Mouse (Mus musculus) heart, adult 18-20 months (tissue): ENCODE data around the gene A630073D07Rik. TPM values are rescaled to one million over a fixed set of nuclear protein-coding genes. Genes with fewer than 3 reads are reported as not detected.
"Not testable (repeated sequence)": the region's sequence is repeated elsewhere in the genome, so short reads cannot be mapped to it uniquely, and the experiment has no call there.

ENCODE experiments used
- DNase-seq, 2 experiments: peaks; one replicate each; pipeline ENCODE4 v3.0.0; 2021 to 2022; ENCODE audit warnings: mixed read lengths in 1 of 2
- long read RNA-seq, 2 experiments: library from polyadenylated mRNA; stranded (forward); transcript quantifications; one replicate each; pipeline ENCODE4 v2.0.0; 2021
- total RNA-seq, 2 experiments: library from RNA; stranded (reverse); gene quantifications; 2 replicates each; pipeline ENCODE4 v1.2.3; 2021

A630073D07Rik gene
- total RNA-seq = not detected
- long read RNA-seq, experiment 1 = 0 reads
- long read RNA-seq, experiment 2 = 0 reads

GRCm38 (mm10) chr6:132651426-132651825, at the start of gene A630073D07Rik:
A630073D07Rik (minus strand) TSS chr6:132651526.
- DNase-seq = no peak

DNA sequence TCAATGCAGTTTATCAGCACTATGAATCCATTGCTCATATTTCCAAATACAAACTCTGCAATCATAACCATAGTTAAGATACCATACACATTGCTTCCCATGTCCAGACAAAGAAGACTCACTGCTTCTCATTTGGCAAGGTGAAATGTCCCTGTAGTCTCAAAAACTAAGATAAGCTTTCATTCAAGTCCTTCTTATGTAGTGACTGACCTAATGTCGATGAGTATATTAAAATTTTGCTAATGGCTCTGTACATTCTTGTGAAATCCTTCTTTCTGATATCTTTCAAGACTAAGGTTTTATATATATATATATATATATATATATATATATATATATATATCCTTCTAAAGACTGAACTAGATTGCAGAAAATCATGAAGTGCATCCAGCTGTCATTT, 49.6 kb upstream of the A630073D07Rik start, which contains the start of gene Tas2r121:
Gene Tas2r121 (minus strand): TSS at position 101 of the 400 bp plus-strand sequence.
- DNase-seq = no peak

DNA sequence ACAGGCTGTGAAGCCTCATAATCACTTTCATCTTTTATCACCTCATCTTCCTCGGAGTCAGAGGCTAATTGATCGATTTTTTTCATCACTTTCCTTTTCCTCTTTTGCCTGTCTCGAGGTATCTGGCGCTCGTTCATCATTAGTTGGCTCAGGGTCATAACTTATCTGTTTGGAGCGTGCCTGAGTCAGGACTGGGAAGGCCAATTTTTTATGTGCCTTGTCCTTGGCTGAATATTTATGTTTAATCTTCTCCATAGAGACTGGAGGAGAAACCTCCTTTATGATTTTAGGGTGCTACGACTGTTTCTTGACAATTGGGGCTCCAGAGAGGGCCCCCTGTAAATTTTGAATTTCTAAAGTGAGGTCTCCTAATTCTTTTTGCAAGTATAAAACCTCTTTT, 40.3 kb upstream of the A630073D07Rik start:
- not testable (repeated sequence) for DNase-seq

- DNase-seq = no peak
Measured at GRCm38 (mm10) chr6:132656653-132657052, 5.3 kb upstream of the A630073D07Rik start, which contains the start of gene Tas2r120. Tas2r120 (plus strand) TSS chr6:132656953.

GRCm38 (mm10) chr6:132649399-132649798, 1.9 kb downstream of the A630073D07Rik start:
- peak in 1 of 2 experiments; percentile 2 for DNase-seq

- DNase-seq = not testable (repeated sequence)
Measured at GRCm38 (mm10) chr6:132595613-132596012, 55.7 kb downstream of the A630073D07Rik start, which contains the start of gene Prp2. Prp2 (plus strand) TSS chr6:132595913.

Other genes starting within 250 kb of the A630073D07Rik start
- not detected for gene Prh1, start 81.7 kb downstream of the A630073D07Rik start, total RNA-seq
- not detected for gene Prp2, start 55.6 kb downstream of the A630073D07Rik start, total RNA-seq
- gene Tas2r120, start 5.4 kb upstream of the A630073D07Rik start, total RNA-seq = not detected
- gene Tas2r121, start 49.5 kb upstream of the A630073D07Rik start, total RNA-seq = not detected
- not detected for gene Tas2r122, start 60.4 kb upstream of the A630073D07Rik start, total RNA-seq
- gene Tas2r115, start 86.5 kb upstream of the A630073D07Rik start, total RNA-seq = not detected
- gene Tas2r124, start 103.2 kb upstream of the A630073D07Rik start, total RNA-seq = not detected
- gene Tas2r102, start 110.6 kb upstream of the A630073D07Rik start, total RNA-seq = not detected
- not detected for gene Tas2r136, start 126.6 kb upstream of the A630073D07Rik start, total RNA-seq
- gene Tas2r117, start 151.3 kb upstream of the A630073D07Rik start, total RNA-seq = not detected
- gene Tas2r123, start 195.6 kb upstream of the A630073D07Rik start, total RNA-seq = not detected
- not detected for gene Tas2r116, start 203.9 kb upstream of the A630073D07Rik start, total RNA-seq
- not detected for gene Tas2r110, start 216.5 kb upstream of the A630073D07Rik start, total RNA-seq
- not detected for gene Tas2r113, start 241.5 kb upstream of the A630073D07Rik start, total RNA-seq